Mouse (Mus musculus): ENCODE measurements at regions not wholly inside any gene's neighbourhood (a gene's known extent, or its start where the extent isn't known, plus 50 kb on each side); places are given as distances from the start of the nearest gene placed in this dataset.

- TF ChIP-seq CTCF (IDR thresholded peaks at IDR 0.05; ENCODE audit: extremely low read depth, insufficient read depth, low read length) (no peak), POLR2A (IDR thresholded peaks at IDR 0.05; ENCODE audit: extremely low read depth, insufficient read depth, low read length) (no peak)
Measured at GRCm38 (mm10) chr16:55537548-55537947, 239.8 kb upstream of the Zpld1 start.

All from cortical plate, adult 2 months (tissue).